Mouse (Mus musculus): ENCODE results near the gene Hyal3.
A peak's percentile ranks its signal among the peaks of the same experiment; 100 is the strongest.

Hyal3 gene

GRCm38 (mm10) chr9:107620954-107621353 is 40.3 kb downstream of the Hyal3 start:
- peak; percentile 55 for DNase-seq

- no peak for DNase-seq
Observed at GRCm38 (mm10) chr9:107624539-107624938, 43.9 kb downstream of the Hyal3 start.

GRCm38 (mm10) chr9:107624951-107625350 is 44.3 kb downstream of the Hyal3 start:
- DNase-seq, result no peak

- peak; percentile 41 for DNase-seq
Observed at GRCm38 (mm10) chr9:107625351-107626128, 44.9 kb downstream of the Hyal3 start.

- DNase-seq, result peak; percentile 46
Observed at GRCm38 (mm10) chr9:107626158-107626843, 45.7 kb downstream of the Hyal3 start.

- DNase-seq, result peak; percentile 81
Observed at GRCm38 (mm10) chr9:107626844-107627277, 46.2 kb downstream of the Hyal3 start.

- peak; percentile 45 for DNase-seq
Observed at GRCm38 (mm10) chr9:107627387-107628255, 47.0 kb downstream of the Hyal3 start.

- DNase-seq, result peak; percentile 52
Observed at GRCm38 (mm10) chr9:107628721-107629410, 48.2 kb downstream of the Hyal3 start.

- peak; percentile 43 for DNase-seq
Observed at GRCm38 (mm10) chr9:107629411-107629730, 48.8 kb downstream of the Hyal3 start.

GRCm38 (mm10) chr9:107629901-107630425 is 49.3 kb downstream of the Hyal3 start:
- DNase-seq, result peak; percentile 52

GRCm38 (mm10) chr9:107630576-107630975 is 50.0 kb downstream of the Hyal3 start:
- peak; percentile 68 for DNase-seq

- peak; percentile 42 for DNase-seq
Observed at GRCm38 (mm10) chr9:107631311-107631826, 50.8 kb downstream of the Hyal3 start.

- peak; percentile 46 for DNase-seq
Observed at GRCm38 (mm10) chr9:107631861-107632260, 51.2 kb downstream of the Hyal3 start.

GRCm38 (mm10) chr9:107632478-107632877 is 51.9 kb downstream of the Hyal3 start:
- peak; percentile 74 for DNase-seq

GRCm38 (mm10) chr9:107633091-107633660 is 52.6 kb downstream of the Hyal3 start:
- peak; percentile 69 for DNase-seq

GRCm38 (mm10) chr9:107633661-107634405 is 53.2 kb downstream of the Hyal3 start:
- peak; percentile 69 for DNase-seq

GRCm38 (mm10) chr9:107634406-107635278 is 54.0 kb downstream of the Hyal3 start:
- peak; percentile 53 for DNase-seq

GRCm38 (mm10) chr9:107635279-107636028 is 54.8 kb downstream of the Hyal3 start, which contains the start of gene Gnai2:
Gene Gnai2 (minus strand): TSS chr9:107635367.
- DNase-seq, result peak; percentile 97
